Mouse (Mus musculus): ENCODE results near the gene Pls1.

Pls1 gene

GRCm38 (mm10) chr9:95705371-95705770 lies 139.7 kb downstream of the Pls1 start:
- DNase-seq (ENCODE audit: low read depth, low spot score): no peak

GRCm38 (mm10) chr9:95704078-95704477 lies 141.0 kb downstream of the Pls1 start:
- DNase-seq (ENCODE audit: low read depth, low spot score): no peak

Data from retina, postnatal 7 days (tissue).